Mouse (Mus musculus): ENCODE results near the gene Ptgds. TPM values are rescaled to one million over a fixed set of nuclear protein-coding genes. Genes with fewer than 3 reads are reported as not detected.

Ptgds gene
- polyA plus RNA-seq, 1 experiment = 9.3 TPM

GRCm38 (mm10) chr2:25488671-25489068 is 18.8 kb upstream of the Ptgds start:
- H3K27ac ChIP-seq (ENCODE audit: control insufficient read depth, insufficient read depth, low read depth, low read length, poor library complexity) = no peak overlapping the region
- 79% methylated on average over 7 of the region's 7 CpGs for WGBS
- no peak for TF ChIP-seq CTCF (IDR thresholded peaks at IDR 0.05; ENCODE audit: control insufficient read depth, insufficient read depth, low read length)
- no peak for TF ChIP-seq POLR2A (IDR thresholded peaks at IDR 0.05; ENCODE audit: borderline replicate concordance, control insufficient read depth, low read depth, low read length)
- H3K4me3 ChIP-seq (replicated peaks; ENCODE audit: control insufficient read depth, low read depth, low read length) = no peak overlapping the region
- no peaks in the 10 kb centered on the region for H3K4me1 ChIP-seq (ENCODE audit: control insufficient read depth, insufficient read depth, low read length)

GRCm38 (mm10) chr2:25487965-25488670 is 18.3 kb upstream of the Ptgds start:
- H3K4me3 ChIP-seq (replicated peaks; ENCODE audit: control insufficient read depth, low read depth, low read length) = no peak overlapping the region
- WGBS = 80% methylated on average over 6 of the region's 6 CpGs
- H3K4me1 ChIP-seq (ENCODE audit: control insufficient read depth, insufficient read depth, low read length) = no peaks in the 10 kb centered on the region
- no peak overlapping the region for H3K27ac ChIP-seq (ENCODE audit: control insufficient read depth, insufficient read depth, low read depth, low read length, poor library complexity)
- TF ChIP-seq POLR2A (IDR thresholded peaks at IDR 0.05; ENCODE audit: borderline replicate concordance, control insufficient read depth, low read depth, low read length) = no peak
- TF ChIP-seq CTCF (IDR thresholded peaks at IDR 0.05; ENCODE audit: control insufficient read depth, insufficient read depth, low read length) = no peak

- TF ChIP-seq CTCF (IDR thresholded peaks at IDR 0.05; ENCODE audit: control insufficient read depth, insufficient read depth, low read length) (no peak), POLR2A (IDR thresholded peaks at IDR 0.05; ENCODE audit: borderline replicate concordance, control insufficient read depth, low read depth, low read length) (no peak)
- no peak overlapping the region for H3K4me3 ChIP-seq (replicated peaks; ENCODE audit: control insufficient read depth, low read depth, low read length)
- no peaks in the 10 kb centered on the region; the same call in 1 of the 2 replicates for H3K4me1 ChIP-seq (ENCODE audit: control insufficient read depth, insufficient read depth, low read length)
- 76% methylated on average over 11 of the region's 11 CpGs for WGBS
- no peak overlapping the region for H3K27ac ChIP-seq (ENCODE audit: control insufficient read depth, insufficient read depth, low read depth, low read length, poor library complexity)
These were observed 15.2 kb upstream of the Ptgds start for GRCm38 (mm10) chr2:25484901-25485647.

GRCm38 (mm10) chr2:25482969-25483368 is 13.1 kb upstream of the Ptgds start:
- Histone ChIP-seq H3K4me3 (replicated peaks; ENCODE audit: control insufficient read depth, low read depth, low read length) (no peak overlapping the region), H3K4me1 (ENCODE audit: control insufficient read depth, insufficient read depth, low read length) (no peaks in the 10 kb centered on the region; the same call in 1 of the 2 replicates), H3K27ac (ENCODE audit: control insufficient read depth, insufficient read depth, low read depth, low read length, poor library complexity) (no peak overlapping the region)
- 9% methylated on average over 7 of the region's 7 CpGs for WGBS
- TF ChIP-seq POLR2A (IDR thresholded peaks at IDR 0.05; ENCODE audit: borderline replicate concordance, control insufficient read depth, low read depth, low read length) (no peak), CTCF (IDR thresholded peaks at IDR 0.05; ENCODE audit: control insufficient read depth, insufficient read depth, low read length) (peak; percentile 82)

- 67% methylated on average over 1 of the region's 1 CpGs for WGBS
- H3K4me1 ChIP-seq (ENCODE audit: control insufficient read depth, insufficient read depth, low read length) = no peaks in the 10 kb centered on the region; the same call in 1 of the 2 replicates
- H3K27ac ChIP-seq (ENCODE audit: control insufficient read depth, insufficient read depth, low read depth, low read length, poor library complexity) = no peak overlapping the region
- TF ChIP-seq POLR2A (IDR thresholded peaks at IDR 0.05; ENCODE audit: borderline replicate concordance, control insufficient read depth, low read depth, low read length) (no peak), CTCF (IDR thresholded peaks at IDR 0.05; ENCODE audit: control insufficient read depth, insufficient read depth, low read length) (no peak)
- no peak overlapping the region for H3K4me3 ChIP-seq (replicated peaks; ENCODE audit: control insufficient read depth, low read depth, low read length)
These were observed 10.7 kb upstream of the Ptgds start for GRCm38 (mm10) chr2:25480541-25480940.

GRCm38 (mm10) chr2:25479551-25480311 is 9.9 kb upstream of the Ptgds start:
- H3K4me3 ChIP-seq (replicated peaks; ENCODE audit: control insufficient read depth, low read depth, low read length) = no peak overlapping the region
- 54% methylated on average over 10 of the region's 10 CpGs for WGBS
- H3K27ac ChIP-seq (ENCODE audit: control insufficient read depth, insufficient read depth, low read depth, low read length, poor library complexity) = no peak overlapping the region
- TF ChIP-seq POLR2A (IDR thresholded peaks at IDR 0.05; ENCODE audit: borderline replicate concordance, control insufficient read depth, low read depth, low read length) (no peak), CTCF (IDR thresholded peaks at IDR 0.05; ENCODE audit: control insufficient read depth, insufficient read depth, low read length) (no peak)
- H3K4me1 ChIP-seq (ENCODE audit: control insufficient read depth, insufficient read depth, low read length) = no peaks in the 10 kb centered on the region; the same call in 1 of the 2 replicates

- no peaks in the 10 kb centered on the region; the same call in 1 of the 2 replicates for H3K4me1 ChIP-seq (ENCODE audit: control insufficient read depth, insufficient read depth, low read length)
- TF ChIP-seq CTCF (IDR thresholded peaks at IDR 0.05; ENCODE audit: control insufficient read depth, insufficient read depth, low read length) (no peak), POLR2A (IDR thresholded peaks at IDR 0.05; ENCODE audit: borderline replicate concordance, control insufficient read depth, low read depth, low read length) (no peak)
- 80% methylated on average over 3 of the region's 3 CpGs for WGBS
These were observed 8.3 kb upstream of the Ptgds start for GRCm38 (mm10) chr2:25477967-25478675.

More at GRCm38 (mm10) chr2:25477967-25478675, 8.3 kb upstream of the Ptgds start:
- H3K27ac ChIP-seq (ENCODE audit: control insufficient read depth, insufficient read depth, low read depth, low read length, poor library complexity) = no peak overlapping the region
- no peak overlapping the region for H3K4me3 ChIP-seq (replicated peaks; ENCODE audit: control insufficient read depth, low read depth, low read length)
